Mouse (Mus musculus): ENCODE data around the gene Rdh16f2. TPM values are rescaled to one million over a fixed set of nuclear protein-coding genes. Genes with fewer than 3 reads are reported as not detected.

Gene Rdh16f2
- total RNA-seq, 2 experiments from 2014 or later, result not detected

Other genes starting within 250 kb of the Rdh16f2 start
- gene Lrp1, start 245.3 kb upstream of the Rdh16f2 start, total RNA-seq (2021), result 10 to 100 TPM; 70.7 to 90.2 TPM
- gene Stat6, start 223.5 kb upstream of the Rdh16f2 start, total RNA-seq (2021), result 10 to 100 TPM; 45.3 to 47.6 TPM
- 1 to 10 TPM; 3.4 to 4.4 TPM for gene Nemp1, start 199.6 kb upstream of the Rdh16f2 start, total RNA-seq (2021)
- gene Nab2, start 197.9 kb upstream of the Rdh16f2 start, total RNA-seq (2021), result 1 to 10 TPM; 5.6 to 7.0 TPM
- under 1 TPM in 1 of 2 experiments, not detected in 1; 0.10 TPM for gene Myo1a, start 161.3 kb upstream of the Rdh16f2 start, total RNA-seq (2021)
- gene Tac2, start 142.0 kb upstream of the Rdh16f2 start, total RNA-seq (2021), result not detected
- 1 to 10 TPM; 6.8 to 8.3 TPM for gene Zbtb39, start 126.9 kb upstream of the Rdh16f2 start, total RNA-seq (2021)
- gene Gpr182, start 114.7 kb upstream of the Rdh16f2 start, total RNA-seq (2021), result 1 to 10 TPM; 3.4 to 3.8 TPM
- under 1 TPM in 1 of 2 experiments, not detected in 1; 0.08 TPM for gene Rdh1, start 106.8 kb upstream of the Rdh16f2 start, total RNA-seq (2021)
- gene Rdh16f1, start 106.7 kb upstream of the Rdh16f2 start, total RNA-seq (2021), result under 1 TPM in 1 of 2 experiments, not detected in 1; 0.20 TPM
- not detected for gene Rdh9, start 90.1 kb upstream of the Rdh16f2 start, total RNA-seq (2021)
- not detected for gene Rdh16, start 65.3 kb upstream of the Rdh16f2 start, total RNA-seq (2021)
- not detected for gene Rdh19, start 16.5 kb upstream of the Rdh16f2 start, total RNA-seq (2021)
- gene Rdh7, start 22.3 kb downstream of the Rdh16f2 start, total RNA-seq (2021), result not detected
- not detected for gene Sdr9c7, start 32.0 kb downstream of the Rdh16f2 start, total RNA-seq (2021)
- gene Hsd17b6, start 141.1 kb downstream of the Rdh16f2 start, total RNA-seq (2021), result not detected
- gene Prim1, start 148.7 kb downstream of the Rdh16f2 start, total RNA-seq (2021), result 1 to 10 TPM; 2.1 to 2.2 TPM
- gene Naca, start 169.1 kb downstream of the Rdh16f2 start, total RNA-seq (2021), result 100 to 1,000 TPM; 502 to 533 TPM
- 10 to 100 TPM; 77.8 to 89.3 TPM for gene Ptges3, start 192.5 kb downstream of the Rdh16f2 start, total RNA-seq (2021)
- 1,000 to 10,000 TPM; 9,293 to 9,309 TPM for gene Atp5b, start 216.8 kb downstream of the Rdh16f2 start, total RNA-seq (2021)
- 10 to 100 TPM; 20.0 to 24.4 TPM for gene Baz2a, start 225.1 kb downstream of the Rdh16f2 start, total RNA-seq (2021)